Mouse (Mus musculus) MEL (cell line): ENCODE measurements around the gene Slc6a20b. TPM values are rescaled to one million over a fixed set of nuclear protein-coding genes. Genes with fewer than 3 reads are reported as not detected.
A peak's percentile ranks its signal among the peaks of the same experiment; 100 is the strongest.

Source experiments
- DNase-seq: peaks from one replicate; pipeline ENCODE4 v3.0.0; 2011; ENCODE audit warnings: low read depth, low spot score
- H3K27ac ChIP-seq: 2 replicates; pipeline ENCODE4 v1.5.1; 2012; ENCODE audit warnings: low read depth, mild to moderate bottlenecking, control low read depth, low read length, moderate library complexity; ENCODE audit not compliant: control insufficient read depth
- H3K27me3 ChIP-seq, 2 experiments: fragments of 150-350 bp in 1 of 2; sonication (generic) in 1 of 2; 2 replicates each; pipeline ENCODE4 v1.6.1; 2012; ENCODE audit warnings: low read length in 2 of 2, mild to moderate bottlenecking in 2 of 2, improper control_type of control experiment in 1 of 2, moderate library complexity in 1 of 2; ENCODE audit not compliant: insufficient read depth in 2 of 2, control insufficient read depth in 1 of 2
- H3K36me3 ChIP-seq, 2 experiments: 2 replicates each; pipeline ENCODE4 v1.6.1; 2012 to 2014; ENCODE audit warnings: low read length in 2 of 2, improper control_type of control experiment in 1 of 2, inconsistent platforms in 1 of 2, mild to moderate bottlenecking in 1 of 2; ENCODE audit not compliant: insufficient read depth in 2 of 2, control insufficient read depth in 1 of 2
- H3K4me1 ChIP-seq, 2 experiments: fragments of 150-350 bp in 1 of 2; sonication (generic) in 1 of 2; 2 replicates each; pipeline ENCODE4 v1.6.1; 2012; ENCODE audit warnings: low read length in 2 of 2, improper control_type of control experiment in 1 of 2, mild to moderate bottlenecking in 1 of 2; ENCODE audit not compliant: insufficient read depth in 2 of 2, control insufficient read depth in 1 of 2
- H3K4me3 ChIP-seq, 2 experiments: fragments of 150-350 bp in 1 of 2; sonication (generic) in 1 of 2; 2 replicates each; pipeline ENCODE4 v1.5.1; 2012; ENCODE audit warnings: low read depth in 2 of 2, low read length in 2 of 2, mild to moderate bottlenecking in 2 of 2, moderate library complexity in 2 of 2, control low read depth in 1 of 2, improper control_type of control experiment in 1 of 2; ENCODE audit not compliant: control insufficient read depth in 1 of 2, insufficient read depth in 1 of 2
- H3K79me2 ChIP-seq: 2 replicates; pipeline ENCODE4 v1.6.1; 2012; ENCODE audit warnings: mild to moderate bottlenecking, low read length, moderate library complexity; ENCODE audit not compliant: control insufficient read depth, poor library complexity, insufficient read depth
- H3K9ac ChIP-seq: 2 replicates; pipeline ENCODE4 v1.6.1; 2012; ENCODE audit warnings: low read depth, mild to moderate bottlenecking, control low read depth, low read length, moderate library complexity; ENCODE audit not compliant: control insufficient read depth, poor library complexity, severe bottlenecking
- H3K9me3 ChIP-seq: fragments of 150-350 bp; sonication (generic); replicated peaks from 2 replicates; pipeline ENCODE4 v1.6.1; 2012; ENCODE audit warnings: mild to moderate bottlenecking, low read length, improper control_type of control experiment, moderate library complexity; ENCODE audit not compliant: insufficient read depth
- BHLHE40 ChIP-seq: IDR thresholded peaks from 2 replicates; pipeline ENCODE4 v1.6.1; 2012; ENCODE audit warnings: low read depth, mild to moderate bottlenecking, inconsistent platforms, low read length, improper control_type of control experiment, borderline replicate concordance
- CHD2 ChIP-seq: IDR thresholded peaks from 2 replicates; pipeline ENCODE4 v1.6.1; 2011; ENCODE audit warnings: low read length, improper control_type of control experiment
- CTCF ChIP-seq, 3 experiments: IDR thresholded peaks in 2 of 3; conservative IDR thresholded peaks in 1 of 3; 2 replicates each; pipeline ENCODE4 v1.5.1; 2011 to 2012; ENCODE audit warnings: low read length in 3 of 3, low read depth in 2 of 3, mild to moderate bottlenecking in 2 of 3, improper control_type of control experiment in 1 of 3, inconsistent platforms in 1 of 3, mixed read lengths in 1 of 3, moderate library complexity in 1 of 3; ENCODE audit not compliant: control insufficient read depth in 1 of 3, insufficient read depth in 1 of 3, poor library complexity in 1 of 3, severe bottlenecking in 1 of 3
- EP300 ChIP-seq, 2 experiments: IDR thresholded peaks; 2 replicates each; pipeline ENCODE4 v1.6.1; 2011; ENCODE audit warnings: improper control_type of control experiment in 2 of 2, low read length in 2 of 2, low read depth in 1 of 2, mild to moderate bottlenecking in 1 of 2
- ETS1 ChIP-seq: IDR thresholded peaks from 2 replicates; pipeline ENCODE4 v1.6.1; 2012; ENCODE audit warnings: low read depth, mild to moderate bottlenecking, inconsistent platforms, low read length, improper control_type of control experiment, moderate library complexity
- GABPA ChIP-seq: IDR thresholded peaks from 2 replicates; pipeline ENCODE4 v1.6.1; 2012; ENCODE audit warnings: low read depth, mild to moderate bottlenecking, inconsistent platforms, low read length, improper control_type of control experiment, moderate library complexity
- GATA1 ChIP-seq: IDR thresholded peaks from 2 replicates; pipeline ENCODE4 v1.6.1; 2011; ENCODE audit warnings: low read depth, low read length, improper control_type of control experiment
- HCFC1 ChIP-seq: IDR thresholded peaks from 2 replicates; pipeline ENCODE4 v1.6.1; 2012; ENCODE audit warnings: low read depth, mild to moderate bottlenecking, inconsistent platforms, low read length, improper control_type of control experiment, moderate library complexity
- KAT2A ChIP-seq: conservative IDR thresholded peaks from 2 replicates; pipeline ENCODE4 v1.6.1; 2012; ENCODE audit warnings: low read depth, low read length, improper control_type of control experiment, inconsistent platforms
- MAFK ChIP-seq: IDR thresholded peaks from 2 replicates; pipeline ENCODE4 v1.6.1; 2011; ENCODE audit warnings: low read depth, mild to moderate bottlenecking, low read length, improper control_type of control experiment, borderline replicate concordance
- MEF2A ChIP-seq: IDR thresholded peaks from 2 replicates; pipeline ENCODE4 v1.6.1; 2014; ENCODE audit warnings: low read depth, mild to moderate bottlenecking, inconsistent platforms, low read length, improper control_type of control experiment; ENCODE audit not compliant: poor library complexity, insufficient replicate concordance, severe bottlenecking; ENCODE audit errors: extremely low read depth
- MXI1 ChIP-seq: IDR thresholded peaks from 2 replicates; pipeline ENCODE4 v1.6.1; 2011; ENCODE audit warnings: mild to moderate bottlenecking, low read depth, low read length, improper control_type of control experiment
- NELFE ChIP-seq: IDR thresholded peaks from 2 replicates; pipeline ENCODE4 v1.6.1; 2011; ENCODE audit warnings: low read depth, low read length, improper control_type of control experiment
- POLR2AphosphoS5 ChIP-seq: IDR thresholded peaks from 2 replicates; pipeline ENCODE4 v1.6.1; 2012; ENCODE audit warnings: low read depth, borderline replicate concordance, mild to moderate bottlenecking, inconsistent platforms, low read length, moderate library complexity, mixed read lengths
- RCOR1 ChIP-seq: IDR thresholded peaks from 2 replicates; pipeline ENCODE4 v1.6.1; 2012; ENCODE audit warnings: low read depth, mild to moderate bottlenecking, inconsistent platforms, low read length, improper control_type of control experiment
- SMC3 ChIP-seq: IDR thresholded peaks from 2 replicates; pipeline ENCODE4 v1.6.1; 2011; ENCODE audit warnings: low read depth, low read length, improper control_type of control experiment
- TAL1 ChIP-seq: IDR thresholded peaks from 2 replicates; pipeline ENCODE4 v1.6.1; 2012; ENCODE audit warnings: mild to moderate bottlenecking, inconsistent platforms, low read length, moderate library complexity, mixed read lengths
- TCF12 ChIP-seq: IDR thresholded peaks from 2 replicates; pipeline ENCODE4 v1.6.1; 2014; ENCODE audit warnings: low read depth, mild to moderate bottlenecking, inconsistent platforms, low read length, improper control_type of control experiment, moderate library complexity
- UBTF ChIP-seq: IDR thresholded peaks from 2 replicates; pipeline ENCODE4 v1.6.1; 2012; ENCODE audit warnings: low read depth, mild to moderate bottlenecking, inconsistent platforms, low read length, improper control_type of control experiment, moderate library complexity, borderline replicate concordance; ENCODE audit not compliant: insufficient read depth
- USF1 ChIP-seq: IDR thresholded peaks from 2 replicates; pipeline ENCODE4 v1.6.1; 2014; ENCODE audit warnings: low read depth, mild to moderate bottlenecking, inconsistent platforms, low read length, improper control_type of control experiment, moderate library complexity
- USF2 ChIP-seq, 2 experiments: IDR thresholded peaks; 2 replicates each; pipeline ENCODE4 v1.6.1; 2011 to 2012; ENCODE audit warnings: improper control_type of control experiment in 2 of 2, low read length in 2 of 2, borderline replicate concordance in 1 of 2, inconsistent platforms in 1 of 2, low read depth in 1 of 2, mild to moderate bottlenecking in 1 of 2; ENCODE audit not compliant: insufficient read depth in 1 of 2
- ZC3H11A ChIP-seq: IDR thresholded peaks from 2 replicates; pipeline ENCODE4 v1.6.1; 2012; ENCODE audit warnings: low read depth, mild to moderate bottlenecking, inconsistent platforms, low read length, improper control_type of control experiment
- ZKSCAN1 ChIP-seq: IDR thresholded peaks from 2 replicates; pipeline ENCODE4 v1.6.1; 2012; ENCODE audit warnings: low read depth, mild to moderate bottlenecking, inconsistent platforms, low read length, improper control_type of control experiment, moderate library complexity
- ZMIZ1 ChIP-seq: IDR thresholded peaks from 2 replicates; pipeline ENCODE4 v1.6.1; 2012; ENCODE audit warnings: low read depth, mild to moderate bottlenecking, inconsistent platforms, low read length, improper control_type of control experiment, moderate library complexity
- polyA plus RNA-seq, 2 experiments: library from polyadenylated mRNA; stranded (reverse) in 1 of 2; unstranded in 1 of 2; fragments of >175 nt in 1 of 2; fragments of >200 nt in 1 of 2; gene quantifications; 2 replicates each; pipeline versions ENCODE4 v1.2.1 to v1.2.4; 2012; ENCODE audit warnings: low replicate concordance in 2 of 2, low read depth in 1 of 2; ENCODE audit not compliant: insufficient read length in 2 of 2, insufficient read depth in 1 of 2, missing spikeins in 1 of 2
- total RNA-seq: library from RNA; depleted of rRNA; stranded (reverse); fragments of 300-350 nt; gene quantifications from 2 replicates; pipeline ENCODE4 v1.2.3, GENCODE M21; 2012

The Slc6a20b gene
- total and polyA plus RNA-seq, 3 experiments = 0.01 to 0.35 TPM; not detected in 1

GRCm38 (mm10) chr9:123577360-123578192, 54.8 kb downstream of the Slc6a20b start:
- H3K79me2 ChIP-seq = no peaks in the 10 kb centered on the region
- 0 out of 2 replicates have a peak, but pooled peaks have one; percentile 34 for TF ChIP-seq ETS1
- TF ChIP-seq MEF2A = no peak
- TF ChIP-seq EP300 (IDR thresholded peaks at IDR 0.05; ENCODE audit: low read depth in 1 of 2, low read length in 2 of 2) = peak in 1 of 2 experiments; percentile 38; a peak in 1 of 4 replicates
- no peak for TF ChIP-seq USF1
- TF ChIP-seq KAT2A = no peak
- TF ChIP-seq TAL1 = no peak
- no peak for TF ChIP-seq SMC3
- no peak for TF ChIP-seq USF2 (IDR thresholded peaks at IDR 0.05; ENCODE audit: borderline replicate concordance in 1 of 2, insufficient read depth in 1 of 2, low read depth in 1 of 2, low read length in 2 of 2)
- TF ChIP-seq UBTF = no peak
- no peak for TF ChIP-seq CTCF (IDR thresholded peaks at IDR 0.05 in 2 of 3, conservative IDR thresholded peaks at IDR 0.05 in 1 of 3; ENCODE audit: control insufficient read depth in 1 of 3, insufficient read depth in 1 of 3, low read depth in 2 of 3, low read length in 3 of 3, poor library complexity in 1 of 3, severe bottlenecking in 1 of 3)
- TF ChIP-seq MAFK = no peak
- peak; percentile 48 for TF ChIP-seq GATA1
- peak; percentile 57 for TF ChIP-seq RCOR1
- no peak for TF ChIP-seq POLR2AphosphoS5
- no peak for TF ChIP-seq GABPA
- no peak for TF ChIP-seq NELFE
- TF ChIP-seq BHLHE40 = peak; percentile 86
- TF ChIP-seq ZMIZ1 = no peak
- TF ChIP-seq HCFC1 = no peak
- TF ChIP-seq TCF12 = peak; percentile 12; the same call in 1 of the 2 replicates
- TF ChIP-seq MXI1 = peak; percentile 23; the same call in 1 of the 2 replicates
- TF ChIP-seq CHD2 = no peak
- no peak for TF ChIP-seq ZC3H11A
- TF ChIP-seq ZKSCAN1 = no peak
- TF ChIP-seq, all 39 proteins: peak for 7
- no peaks in the 10 kb centered on the region for H3K9me3 ChIP-seq
- peaks cover 13 to 18% of the 10 kb centered on the region in 2 experiments for H3K36me3 ChIP-seq
- H3K4me1 ChIP-seq = peaks cover 7% of the 10 kb centered on the region in 2 experiments
- no peaks in the 10 kb centered on the region for H3K27me3 ChIP-seq
- H3K27ac ChIP-seq = peak overlapping the region; percentile 42
- DNase-seq = peak; percentile 17
- no peak overlapping the region for H3K4me3 ChIP-seq
- no peak overlapping the region for H3K9ac ChIP-seq
